Mouse (Mus musculus): Measurements from ENCODE around the gene Parp3.

- TF ChIP-seq EP300 (optimal IDR thresholded peaks at IDR 0.05) (no peak), CTCF (IDR thresholded peaks at IDR 0.05; ENCODE audit: low read depth) (no peak)
Observed at GRCm38 (mm10) chr9:106461641-106462429, 14.9 kb downstream of the Parp3 start.
